Mouse (Mus musculus): ENCODE measurements around the gene Fam222b. TPM values are rescaled to one million over a fixed set of nuclear protein-coding genes. Genes with fewer than 3 reads are reported as not detected.

Gene Fam222b
- polyA plus RNA-seq, 1 experiment: 21.6 TPM

DNA sequence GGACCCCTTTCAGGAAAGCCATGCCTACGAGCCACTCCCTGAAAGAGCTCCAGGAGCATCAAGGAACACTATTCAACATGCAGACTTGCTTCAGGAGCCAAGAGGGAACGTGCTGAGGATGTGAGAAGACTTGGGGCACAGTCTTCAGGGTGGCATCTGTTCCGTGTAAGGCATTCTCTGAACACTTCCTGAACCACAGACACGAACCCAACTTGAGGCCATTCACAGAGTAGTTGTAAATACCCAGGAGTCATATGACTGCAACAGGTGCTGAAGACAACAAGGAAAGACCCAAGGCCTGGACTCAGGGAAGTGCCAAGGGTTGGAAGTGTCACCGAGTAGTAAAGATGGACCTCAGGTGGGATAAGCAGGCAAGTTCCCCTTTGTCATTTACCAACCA is 26.9 kb upstream of the Fam222b start:
- Histone ChIP-seq H3K4me1 (ENCODE audit: control insufficient read depth, insufficient read depth, low read length) (no peaks in the 10 kb centered on the region), H3K4me3 (replicated peaks; ENCODE audit: extremely low read depth, low read depth, low read length) (no peak overlapping the region)
- WGBS: 59% methylated on average over 5 of the region's 5 CpGs
- TF ChIP-seq CTCF (IDR thresholded peaks at IDR 0.05; ENCODE audit: insufficient read depth, low read length) (no peak), POLR2A (IDR thresholded peaks at IDR 0.05; ENCODE audit: borderline replicate concordance, extremely low read depth, low read depth, low read length) (no peak)
- DNase-seq: no peak

DNA sequence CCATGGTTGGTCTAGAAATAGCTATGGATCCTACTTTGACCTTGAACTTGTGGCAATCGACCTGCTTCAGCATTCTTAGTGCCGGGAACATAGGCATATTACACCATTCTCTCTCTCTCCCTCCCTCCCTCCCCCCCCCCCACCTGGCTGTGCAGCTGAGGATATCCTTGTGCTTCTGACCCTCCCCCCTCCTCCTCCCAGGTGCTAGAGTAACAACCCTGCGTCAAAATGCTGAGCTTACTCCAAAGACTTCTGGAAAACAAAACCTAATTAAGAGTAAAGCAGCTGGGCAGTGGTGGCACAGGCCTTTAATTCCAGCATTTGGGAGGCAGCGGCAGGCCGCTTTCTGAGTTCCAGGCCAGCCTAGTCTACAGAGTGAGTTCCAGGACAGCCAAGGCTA is 25.3 kb upstream of the Fam222b start:
- H3K4me3 ChIP-seq (replicated peaks; ENCODE audit: extremely low read depth, low read depth, low read length): no peak overlapping the region
- no peaks in the 10 kb centered on the region for H3K4me1 ChIP-seq (ENCODE audit: control insufficient read depth, insufficient read depth, low read length)
- 79% methylated on average over 5 of the region's 5 CpGs for WGBS
- TF ChIP-seq POLR2A (IDR thresholded peaks at IDR 0.05; ENCODE audit: borderline replicate concordance, extremely low read depth, low read depth, low read length) (no peak), CTCF (IDR thresholded peaks at IDR 0.05; ENCODE audit: insufficient read depth, low read length) (no peak)
- no peak for DNase-seq

DNA sequence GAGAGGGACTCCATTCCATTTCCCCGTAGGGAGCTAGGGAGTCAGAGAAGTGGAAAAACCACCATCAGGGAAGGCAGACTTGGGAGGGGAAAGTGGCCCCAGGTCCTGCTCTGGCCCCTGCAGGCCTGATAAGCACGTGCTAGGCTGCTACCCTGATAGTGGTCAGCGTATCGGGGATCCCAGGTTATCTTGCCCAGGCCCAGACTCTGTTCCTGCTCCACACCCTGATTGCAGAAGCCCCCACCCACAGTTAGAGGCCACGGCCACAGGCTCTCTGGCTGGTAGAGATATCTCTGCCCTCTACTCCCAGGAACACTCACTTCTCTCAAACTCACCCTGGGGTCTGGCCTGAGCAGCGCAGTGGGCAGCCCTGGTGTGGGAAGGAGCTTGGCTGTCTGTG is 24.8 kb upstream of the Fam222b start:
- no peak for DNase-seq
- Histone ChIP-seq H3K4me3 (replicated peaks; ENCODE audit: extremely low read depth, low read depth, low read length) (no peak overlapping the region), H3K4me1 (ENCODE audit: control insufficient read depth, insufficient read depth, low read length) (no peaks in the 10 kb centered on the region)
- TF ChIP-seq CTCF (IDR thresholded peaks at IDR 0.05; ENCODE audit: insufficient read depth, low read length) (no peak), POLR2A (IDR thresholded peaks at IDR 0.05; ENCODE audit: borderline replicate concordance, extremely low read depth, low read depth, low read length) (no peak)
- 80% methylated on average over 6 of the region's 6 CpGs for WGBS

DNA sequence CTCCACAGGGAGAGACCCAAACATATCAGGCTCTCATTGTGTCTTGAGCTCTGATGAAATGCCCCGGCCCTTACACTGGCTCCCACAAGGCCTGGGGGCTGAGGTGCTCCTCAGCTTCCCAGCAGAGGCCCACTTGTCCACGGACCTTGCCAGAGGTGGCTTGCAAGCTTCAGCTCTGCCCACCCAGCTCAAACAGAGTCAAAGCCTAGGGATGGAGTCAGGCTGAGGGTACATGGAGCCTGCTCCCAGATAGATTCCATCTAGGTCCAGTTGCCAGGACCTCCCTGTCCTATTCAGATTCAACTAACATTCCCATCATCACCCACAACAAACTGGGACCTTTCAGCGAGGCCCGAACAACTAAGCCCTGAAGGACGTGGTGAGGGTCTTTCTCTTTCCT is 22.5 kb upstream of the Fam222b start:
- DNase-seq: no peak
- H3K4me1 ChIP-seq (ENCODE audit: control insufficient read depth, insufficient read depth, low read length): no peaks in the 10 kb centered on the region
- WGBS: 79% methylated on average over 5 of the region's 5 CpGs
- TF ChIP-seq CTCF (IDR thresholded peaks at IDR 0.05; ENCODE audit: insufficient read depth, low read length) (no peak), POLR2A (IDR thresholded peaks at IDR 0.05; ENCODE audit: borderline replicate concordance, extremely low read depth, low read depth, low read length) (no peak)
- no peak overlapping the region for H3K4me3 ChIP-seq (replicated peaks; ENCODE audit: extremely low read depth, low read depth, low read length)

DNA sequence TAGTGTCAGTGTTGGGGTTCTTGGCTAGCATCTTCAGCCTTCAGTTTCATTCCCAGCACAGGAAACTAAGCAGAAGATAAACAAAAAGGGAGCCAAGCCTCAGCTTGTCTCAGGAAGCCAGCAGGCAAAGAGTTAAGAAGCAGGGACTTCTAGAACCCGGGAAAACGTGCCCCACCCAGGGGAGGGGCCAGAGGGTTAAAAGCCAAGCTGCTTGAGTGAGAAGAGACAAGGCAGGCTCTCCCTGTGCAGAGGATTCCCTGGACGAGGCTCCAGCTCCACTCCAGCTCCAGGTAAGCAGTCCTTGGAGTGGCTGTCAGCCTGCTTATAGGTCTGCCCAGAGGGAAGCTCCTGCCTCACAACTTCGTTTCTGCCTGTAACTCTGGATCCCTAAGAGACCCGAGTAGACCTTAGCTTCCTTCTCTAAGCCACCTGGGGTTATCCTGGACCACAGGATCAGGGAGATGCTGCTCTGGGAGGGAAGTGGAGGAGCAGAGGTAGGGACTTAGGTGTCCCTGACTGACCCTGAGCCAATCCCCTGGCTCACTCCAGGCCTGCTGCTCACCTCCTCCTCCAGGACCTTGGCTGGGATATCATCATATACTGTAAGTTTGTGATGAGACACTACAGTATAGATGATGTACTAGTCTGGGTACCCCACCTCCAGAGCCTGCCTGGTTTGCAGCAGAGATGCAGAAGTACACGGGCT is 21.9 kb upstream of the Fam222b start:
- no peak for DNase-seq
- no peak for TF ChIP-seq POLR2A (IDR thresholded peaks at IDR 0.05; ENCODE audit: borderline replicate concordance, extremely low read depth, low read depth, low read length)
- TF ChIP-seq CTCF (IDR thresholded peaks at IDR 0.05; ENCODE audit: insufficient read depth, low read length): no peak
- 23% methylated on average over 6 of the region's 6 CpGs for WGBS
- H3K4me3 ChIP-seq (replicated peaks; ENCODE audit: extremely low read depth, low read depth, low read length): no peak overlapping the region
- no peaks in the 10 kb centered on the region for H3K4me1 ChIP-seq (ENCODE audit: control insufficient read depth, insufficient read depth, low read length)

DNA sequence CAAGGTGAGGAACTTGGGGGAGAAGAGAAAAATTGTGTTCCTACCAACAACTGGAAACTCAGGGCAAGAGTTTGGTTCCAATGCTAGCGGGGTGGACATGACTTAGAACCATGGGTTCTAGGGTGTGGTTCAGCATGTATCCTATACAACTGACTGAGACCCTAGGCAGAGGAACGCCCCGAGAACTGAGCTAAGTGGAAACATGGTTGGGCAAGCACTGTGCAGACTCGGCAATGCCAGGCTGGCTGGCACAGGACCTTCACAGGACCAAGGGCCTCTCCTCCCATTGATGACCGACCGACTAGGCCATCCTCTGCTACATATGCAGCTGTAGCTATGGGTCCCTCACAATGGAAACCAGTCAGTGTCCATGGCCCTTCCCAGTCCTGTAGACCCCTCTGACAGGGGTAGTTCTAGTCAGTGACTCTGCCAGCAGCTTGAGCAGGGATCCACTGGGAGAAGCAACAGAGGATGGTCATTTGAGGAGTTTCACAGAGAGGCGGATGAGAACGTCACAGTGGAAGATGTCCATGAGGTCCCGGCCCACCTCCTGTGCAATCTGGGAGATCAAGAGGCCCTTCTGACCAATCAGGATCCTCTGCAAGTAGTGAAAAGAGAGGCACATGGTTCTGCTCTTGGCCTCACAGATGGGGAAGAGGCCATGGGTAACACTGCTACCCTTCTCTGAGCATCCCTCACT is 20.7 kb upstream of the Fam222b start:
- WGBS: 91% methylated on average over 9 of the region's 9 CpGs
- TF ChIP-seq POLR2A (IDR thresholded peaks at IDR 0.05; ENCODE audit: borderline replicate concordance, extremely low read depth, low read depth, low read length): no peak
- TF ChIP-seq CTCF (IDR thresholded peaks at IDR 0.05; ENCODE audit: insufficient read depth, low read length): no peak

DNA sequence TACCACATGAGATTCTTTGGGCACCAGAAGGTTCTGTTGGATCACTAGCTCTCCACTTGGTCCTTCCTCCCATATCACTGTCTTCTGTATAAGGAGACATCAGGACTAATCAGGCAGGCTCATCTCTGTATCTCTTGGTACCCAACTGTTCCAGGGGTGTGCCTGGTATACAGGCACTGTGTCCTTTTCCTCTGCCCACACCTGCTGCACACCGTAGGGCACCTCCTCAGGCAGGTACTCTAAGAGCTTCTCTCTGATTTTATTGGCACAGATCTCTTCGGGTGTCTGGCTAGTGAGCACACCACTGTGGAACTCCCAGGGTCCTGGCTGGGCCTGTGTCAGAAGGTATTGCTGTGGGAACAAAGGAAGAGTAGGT is 20.2 kb upstream of the Fam222b start:
- Histone ChIP-seq H3K4me3 (replicated peaks; ENCODE audit: extremely low read depth, low read depth, low read length) (no peak overlapping the region), H3K4me1 (ENCODE audit: control insufficient read depth, insufficient read depth, low read length) (no peaks in the 10 kb centered on the region; the same call in 1 of the 2 replicates)
- no peak for DNase-seq
- TF ChIP-seq POLR2A (IDR thresholded peaks at IDR 0.05; ENCODE audit: borderline replicate concordance, extremely low read depth, low read depth, low read length) (no peak), CTCF (IDR thresholded peaks at IDR 0.05; ENCODE audit: insufficient read depth, low read length) (no peak)
- WGBS: 93% methylated on average over 2 of the region's 2 CpGs

More for the DNA sequence above, 20.7 kb upstream of the Fam222b start:
- DNase-seq: no peak
- Histone ChIP-seq H3K4me1 (ENCODE audit: control insufficient read depth, insufficient read depth, low read length) (no peaks in the 10 kb centered on the region), H3K4me3 (replicated peaks; ENCODE audit: extremely low read depth, low read depth, low read length) (no peak overlapping the region)

DNA sequence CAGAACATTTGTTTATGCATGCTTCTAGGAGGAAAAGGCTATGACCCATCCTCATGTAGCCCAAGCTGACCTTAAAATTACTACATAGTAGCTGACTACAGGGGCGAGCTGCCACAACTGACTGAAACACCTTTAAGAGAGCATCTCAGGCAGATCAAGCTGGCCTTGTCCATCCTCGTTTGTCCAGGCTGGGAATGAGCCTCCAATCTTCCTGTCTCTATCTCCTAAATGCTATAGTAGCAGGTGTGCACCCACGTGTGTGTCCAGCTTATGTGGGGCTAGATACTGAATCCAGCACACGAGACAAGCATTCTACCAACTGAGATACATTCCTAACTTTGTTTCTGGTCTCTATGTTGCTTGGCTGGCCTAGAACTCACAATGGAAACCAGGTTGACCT is 19.8 kb upstream of the Fam222b start:
- no peak for TF ChIP-seq POLR2A (IDR thresholded peaks at IDR 0.05; ENCODE audit: borderline replicate concordance, extremely low read depth, low read depth, low read length)
- no peak for TF ChIP-seq CTCF (IDR thresholded peaks at IDR 0.05; ENCODE audit: insufficient read depth, low read length)
- WGBS: 89% methylated on average over 4 of the region's 4 CpGs
- DNase-seq: no peak
- H3K4me3 ChIP-seq (replicated peaks; ENCODE audit: extremely low read depth, low read depth, low read length): no peak overlapping the region
- no peaks in the 10 kb centered on the region; the same call in 1 of the 2 replicates for H3K4me1 ChIP-seq (ENCODE audit: control insufficient read depth, insufficient read depth, low read length)

DNA sequence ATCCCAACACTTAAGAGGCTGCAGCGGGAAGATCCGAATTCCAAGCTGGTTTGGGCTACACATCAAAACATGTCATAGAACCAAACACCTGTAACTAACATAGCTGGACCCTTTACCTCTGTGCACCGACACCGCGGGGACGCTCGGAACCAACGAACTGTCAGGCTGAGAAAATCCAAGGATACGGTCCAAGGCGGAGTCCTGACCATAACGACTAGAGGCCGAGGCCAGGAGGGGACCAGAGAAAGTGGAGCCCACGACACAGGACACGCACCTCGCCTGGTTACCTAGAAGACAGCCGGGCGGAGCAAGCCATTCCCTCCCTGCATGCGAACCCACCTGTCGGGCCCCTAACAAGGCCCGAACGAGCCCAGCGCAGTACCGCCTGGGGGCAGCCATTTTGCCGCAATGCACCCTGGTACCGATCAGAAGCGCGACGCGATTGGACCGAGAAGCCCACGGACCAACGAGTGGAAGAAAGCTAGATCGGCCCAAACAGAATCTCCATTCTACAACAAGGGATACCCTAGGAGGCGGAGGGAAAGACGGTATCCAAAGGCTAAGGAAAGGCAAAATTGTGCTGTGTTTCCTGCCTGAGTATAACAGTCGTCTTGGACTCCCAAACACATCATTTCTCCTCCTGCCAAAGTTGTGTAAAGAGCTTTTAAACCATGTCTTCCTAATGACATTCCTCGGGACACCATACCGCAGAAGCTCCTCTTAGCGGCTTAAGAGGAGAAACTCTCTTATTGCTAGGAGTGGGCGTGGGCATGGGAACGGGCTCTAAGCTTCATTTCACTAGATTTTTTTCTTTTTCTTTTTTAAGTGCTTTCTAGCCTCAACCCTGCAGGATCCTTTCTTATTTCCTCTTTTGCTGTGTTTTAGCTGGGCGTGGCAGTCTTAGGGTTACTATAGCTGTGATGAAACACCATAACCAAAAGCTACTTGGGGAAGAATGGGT is 14.2 kb upstream of the Fam222b start, which contains the start of gene Eral1:
TSS of gene Eral1 (minus strand) at position 423 of the 961 bp plus-strand sequence.
- H3K4me3 ChIP-seq (replicated peaks; ENCODE audit: extremely low read depth, low read depth, low read length): peak within 1 kb of the TSS; percentile 97
- TF ChIP-seq POLR2A (IDR thresholded peaks at IDR 0.05; ENCODE audit: borderline replicate concordance, extremely low read depth, low read depth, low read length) (peak; percentile 92), CTCF (IDR thresholded peaks at IDR 0.05; ENCODE audit: insufficient read depth, low read length) (no peak)
- peaks cover 3% of the 10 kb centered on the region for H3K4me1 ChIP-seq (ENCODE audit: control insufficient read depth, insufficient read depth, low read length)
- WGBS: under 1% methylated on average over 42 of the region's 42 CpGs
- peak; percentile 77 for DNase-seq
